Mouse (Mus musculus) E14TG2a.4 (cell line): ENCODE results near the gene Dbi.

Source experiments
- CTCF ChIP-seq: conservative IDR thresholded peaks from 2 replicates; pipeline ENCODE4 v1.5.1; 2014; ENCODE audit warnings: low read length
- NANOG ChIP-seq: IDR thresholded peaks from 2 replicates; pipeline ENCODE4 v1.6.1; 2014; ENCODE audit warnings: borderline replicate concordance, low read length, mixed read lengths

GRCm38 (mm10) chr1:120142551-120142950 lies 21.7 kb upstream of the Dbi start:
- TF ChIP-seq CTCF (no peak), NANOG (no peak)
